Mouse (Mus musculus): ENCODE measurements around the gene Brk1. TPM values are rescaled to one million over a fixed set of nuclear protein-coding genes. Genes with fewer than 3 reads are reported as not detected.

Gene Brk1
- total RNA-seq (2021): 100 to 1,000 TPM; 249 to 254 TPM

- peak; percentile 89 to 95 for DNase-seq (ENCODE audit: low spot score in 2 of 2)
- intact Hi-C loops (cut with DNase I): loop anchor here (5.0 kb wide), 1 partner anchor 82 kb away; no protein-coding TSS in a partner anchor
Measured at GRCm38 (mm10) chr6:113604432-113605223, at the start of gene Brk1. Gene Brk1, plus strand, starts transcription at chr6:113604772.

- peak; percentile 24 to 44 for DNase-seq (ENCODE audit: low spot score in 2 of 2)
- intact Hi-C loops (cut with DNase I): no loop called here
Measured at GRCm38 (mm10) chr6:113559736-113560135, 44.8 kb upstream of the Brk1 start.

- no peak for DNase-seq (ENCODE audit: low spot score in 2 of 2)
- intact Hi-C loops (cut with DNase I): no loop called here
Measured at GRCm38 (mm10) chr6:113564557-113564956, 40.0 kb upstream of the Brk1 start.

GRCm38 (mm10) chr6:113576044-113576443, 28.5 kb upstream of the Brk1 start:
- DNase-seq (ENCODE audit: low spot score in 2 of 2): peak; percentile 49 to 94
- intact Hi-C loops (cut with DNase I): loop anchor here (2.0 kb wide), 1 partner anchor 39 kb away; no protein-coding TSS in a partner anchor

GRCm38 (mm10) chr6:113579306-113579705, 25.3 kb upstream of the Brk1 start:
- DNase-seq (ENCODE audit: low spot score in 2 of 2): no peak
- intact Hi-C loops (cut with DNase I): no loop called here

GRCm38 (mm10) chr6:113583023-113583422, 21.5 kb upstream of the Brk1 start:
- peak in 1 of 2 experiments; percentile 81 for DNase-seq (ENCODE audit: low spot score in 2 of 2)
- intact Hi-C loops (cut with DNase I): no loop called here

- intact Hi-C loops (cut with DNase I): no loop called here
- DNase-seq (ENCODE audit: low spot score in 2 of 2): peak in 1 of 2 experiments; percentile 72
Measured at GRCm38 (mm10) chr6:113585065-113585464, 19.5 kb upstream of the Brk1 start.

GRCm38 (mm10) chr6:113586466-113587183, 17.9 kb upstream of the Brk1 start:
- intact Hi-C loops (cut with DNase I): no loop called here
- DNase-seq (ENCODE audit: low spot score in 2 of 2): no peak

- intact Hi-C loops (cut with DNase I): no loop called here
- DNase-seq (ENCODE audit: low spot score in 2 of 2): no peak
Measured at GRCm38 (mm10) chr6:113592637-113593036, 11.9 kb upstream of the Brk1 start.

- intact Hi-C loops (cut with DNase I): no loop called here
- no peak for DNase-seq (ENCODE audit: low spot score in 2 of 2)
Measured at GRCm38 (mm10) chr6:113597945-113598344, 6.6 kb upstream of the Brk1 start.

GRCm38 (mm10) chr6:113599833-113600232, 4.7 kb upstream of the Brk1 start:
- DNase-seq (ENCODE audit: low spot score in 2 of 2): no peak
- intact Hi-C loops (cut with DNase I): no loop called here

- intact Hi-C loops (cut with DNase I): no loop called here
- DNase-seq (ENCODE audit: low spot score in 2 of 2): no peak
Measured at GRCm38 (mm10) chr6:113600543-113601139, 3.9 kb upstream of the Brk1 start, which contains the start of gene Fancd2os. Gene Fancd2os, minus strand, starts transcription at chr6:113600715.

GRCm38 (mm10) chr6:113602821-113603220, 1.8 kb upstream of the Brk1 start:
- no peak for DNase-seq (ENCODE audit: low spot score in 2 of 2)
- intact Hi-C loops (cut with DNase I): no loop called here

- no peak for DNase-seq (ENCODE audit: low spot score in 2 of 2)
- intact Hi-C loops (cut with DNase I): no loop called here
Measured at GRCm38 (mm10) chr6:113603993-113604392, 579 bp upstream of the Brk1 start.

- intact Hi-C loops (cut with DNase I): loop anchor here (5.0 kb wide), 1 partner anchor 83 kb away; no protein-coding TSS in a partner anchor
- DNase-seq (ENCODE audit: low spot score in 2 of 2): no peak
Measured at GRCm38 (mm10) chr6:113605224-113605545, 613 bp downstream of the Brk1 start.

GRCm38 (mm10) chr6:113608871-113609270, 4.3 kb downstream of the Brk1 start:
- intact Hi-C loops (cut with DNase I): loop anchor here (5.0 kb wide), 1 partner anchor 87 kb away; no protein-coding TSS in a partner anchor
- no peak for DNase-seq (ENCODE audit: low spot score in 2 of 2)

- intact Hi-C loops (cut with DNase I): loop anchor here (5.0 kb wide), 1 partner anchor 87 kb away; no protein-coding TSS in a partner anchor
- peak in 1 of 2 experiments; percentile 77 for DNase-seq (ENCODE audit: low spot score in 2 of 2)
Measured at GRCm38 (mm10) chr6:113609293-113609692, 4.7 kb downstream of the Brk1 start.

GRCm38 (mm10) chr6:113612258-113612969, 7.8 kb downstream of the Brk1 start:
- DNase-seq (ENCODE audit: low spot score in 2 of 2): peak in 1 of 2 experiments; percentile 89
- intact Hi-C loops (cut with DNase I): loop anchor here (2.0 kb wide), 1 partner anchor 112 kb away; the partner anchor contains the start of gene Prrt3

GRCm38 (mm10) chr6:113614152-113614551, 9.6 kb downstream of the Brk1 start:
- intact Hi-C loops (cut with DNase I): loop anchor here (2.0 kb wide), 1 partner anchor 37 kb away; no protein-coding TSS in a partner anchor
- peak in 1 of 2 experiments; percentile 78 for DNase-seq (ENCODE audit: low spot score in 2 of 2)
